Mouse (Mus musculus) E14TG2a.4 (cell line): ENCODE data around the gene Cmss1.

Experiments used
- CTCF ChIP-seq: conservative IDR thresholded peaks from 2 replicates; pipeline ENCODE4 v1.5.1; 2014; ENCODE audit warnings: low read length
- NANOG ChIP-seq: IDR thresholded peaks from 2 replicates; pipeline ENCODE4 v1.6.1; 2014; ENCODE audit warnings: borderline replicate concordance, low read length, mixed read lengths
- POU5F1 ChIP-seq: IDR thresholded peaks from 2 replicates; pipeline ENCODE4 v1.6.1; 2014; ENCODE audit warnings: low read length, borderline replicate concordance

- no peak for TF ChIP-seq CTCF
- no peak for TF ChIP-seq POU5F1
- no peak for TF ChIP-seq NANOG
Measured at GRCm38 (mm10) chr16:57437523-57438287, 169.0 kb downstream of the Cmss1 start.
